ENCODE assay signal across 11 mouse cellular contexts in genomic region chr3:153692206-153692813, GRCm38 (mm10). TPM values are rescaled to one million over a fixed set of nuclear protein-coding genes. Genes with fewer than 3 reads are reported as not detected.
A peak's percentile ranks its signal among the peaks of the same experiment; 100 is the strongest.
DNase-seq lines count a peak whose midpoint lies in the region; ATAC-seq and TF ChIP-seq lines count a peak whose summit lies in the region.
"Had no signal": no experiment of that assay in that cellular context is flagged by ENCODE, and none has a peak within 500 bp of the region (broad histone marks: within the 10 kb centered on the region; RNA-seq: fewer than 3 reads in every experiment).

No protein-coding gene starts in this region.

- H3K4me2 ChIP-seq in liver, postnatal 0 days (ENCODE audit: low read depth, low read length) = no peak overlapping the region
- H3K4me2 ChIP-seq in intestine, embryonic 16.5 days (ENCODE audit: low read depth, low read length) = no peak overlapping the region
- H3K4me2 ChIP-seq in liver, embryonic 12.5 days = peak overlapping the region; percentile 52
- no peak overlapping the region for H3K4me2 ChIP-seq in lung, postnatal 0 days (replicated peaks; ENCODE audit: low read depth, low read length)

- no peaks in the 10 kb centered on the region for H3K27me3 ChIP-seq in liver, postnatal 0 days (ENCODE audit: insufficient read depth, low read length)
- no peaks in the 10 kb centered on the region for H3K27me3 ChIP-seq in intestine, embryonic 16.5 days (replicated peaks; ENCODE audit: control insufficient read depth, insufficient read depth, low read length)
- H3K27me3 ChIP-seq in liver, embryonic 12.5 days (replicated peaks) = no peaks in the 10 kb centered on the region
- no peaks in the 10 kb centered on the region for H3K27me3 ChIP-seq in lung, postnatal 0 days (replicated peaks; ENCODE audit: insufficient read depth, low read length)

- peak overlapping the region; percentile 43; the same call in 1 of the 2 replicates for H3K27ac ChIP-seq in gastrocnemius, adult 2 months
- H3K27ac ChIP-seq in liver, postnatal 0 days (ENCODE audit: low read depth) = no peak overlapping the region; the same call in 1 of the 2 replicates
- peak overlapping the region; percentile 77 for H3K27ac ChIP-seq in intestine, embryonic 16.5 days (ENCODE audit: low read length)
- H3K27ac ChIP-seq in liver, embryonic 12.5 days = peak overlapping the region; percentile 90
- H3K27ac ChIP-seq in lung, postnatal 0 days (ENCODE audit: low read length) = no peak overlapping the region

- no peak for DNase-seq in gastrocnemius, adult 2 months
- no peak for DNase-seq in gastrocnemius, postnatal 4 days (ENCODE audit: low spot score in 2 of 2)
- DNase-seq in liver = peak; percentile 24
- no peak for DNase-seq in liver, postnatal 0 days
- DNase-seq in ovary, postnatal 14 days (ENCODE audit: low spot score) = no peak
- DNase-seq in lung, postnatal 0 days (ENCODE audit: low spot score) = no peak
- DNase-seq: adrenal gland, postnatal 36 days; cerebellum, postnatal 10 days; left cerebral cortex, postnatal 4 days had no signal

- WGBS in liver, postnatal 0 days (ENCODE audit: insufficient replicate concordance) = 39% methylated on average over 11 of the region's 11 CpGs
- 59% methylated on average over 11 of the region's 11 CpGs for WGBS in intestine, embryonic 16.5 days
- WGBS in liver, embryonic 12.5 days (ENCODE audit: insufficient replicate concordance) = 45% methylated on average over 11 of the region's 11 CpGs
- 52% methylated on average over 11 of the region's 11 CpGs for WGBS in lung, postnatal 0 days

- intact Hi-C loops in gastrocnemius, adult 2 months (cut with DNase I) = no loop called here

- H3K4me3 ChIP-seq in gastrocnemius, adult 2 months = no peak overlapping the region
- H3K4me3 ChIP-seq in liver, postnatal 0 days (ENCODE audit: low read depth, low read length) = no peak overlapping the region
- no peak overlapping the region for H3K4me3 ChIP-seq in intestine, embryonic 16.5 days (ENCODE audit: low read length)
- no peak overlapping the region for H3K4me3 ChIP-seq in liver, embryonic 12.5 days
- no peak overlapping the region for H3K4me3 ChIP-seq in lung, postnatal 0 days (ENCODE audit: low read depth, low read length)

- TF ChIP-seq CTCF in gastrocnemius, adult 2 months (IDR thresholded peaks at IDR 0.05) = no peak
- no peak for TF ChIP-seq CTCF in liver, postnatal 0 days (IDR thresholded peaks at IDR 0.05; ENCODE audit: low read depth)
- no peak for TF ChIP-seq CTCF in lung, postnatal 0 days (IDR thresholded peaks at IDR 0.05)

- no peak overlapping the region for H3K9ac ChIP-seq in liver, postnatal 0 days (replicated peaks)
- no peak overlapping the region for H3K9ac ChIP-seq in intestine, embryonic 16.5 days (ENCODE audit: low read depth, low read length)
- H3K9ac ChIP-seq in liver, embryonic 12.5 days = peak overlapping the region; percentile 61
- H3K9ac ChIP-seq in lung, postnatal 0 days (replicated peaks; ENCODE audit: low read depth) = no peak overlapping the region

- H3K9me3 ChIP-seq in liver, postnatal 0 days (ENCODE audit: low read length) = no peaks in the 10 kb centered on the region
- no peaks in the 10 kb centered on the region for H3K9me3 ChIP-seq in intestine, embryonic 16.5 days (ENCODE audit: control insufficient read depth, low read length)
- no peaks in the 10 kb centered on the region for H3K9me3 ChIP-seq in liver, embryonic 12.5 days (replicated peaks)
- no peaks in the 10 kb centered on the region for H3K9me3 ChIP-seq in lung, postnatal 0 days (ENCODE audit: low read length)

- peaks cover 17% of the 10 kb centered on the region for H3K4me1 ChIP-seq in liver, postnatal 0 days (ENCODE audit: insufficient read depth)
- peaks cover 25% of the 10 kb centered on the region for H3K4me1 ChIP-seq in intestine, embryonic 16.5 days (ENCODE audit: control insufficient read depth, insufficient read depth, low read length)
- peaks cover 83% of the 10 kb centered on the region for H3K4me1 ChIP-seq in liver, embryonic 12.5 days
- H3K4me1 ChIP-seq in lung, postnatal 0 days (ENCODE audit: insufficient read depth, low read depth, low read length) = no peaks in the 10 kb centered on the region; the same call in 1 of the 2 replicates

- no peaks in the 10 kb centered on the region for H3K36me3 ChIP-seq in liver, postnatal 0 days (replicated peaks; ENCODE audit: insufficient read depth, low read length)
- H3K36me3 ChIP-seq in intestine, embryonic 16.5 days (ENCODE audit: control insufficient read depth, insufficient read depth, low read length) = no peaks in the 10 kb centered on the region
- H3K36me3 ChIP-seq in liver, embryonic 12.5 days = peaks cover 18% of the 10 kb centered on the region
- no peaks in the 10 kb centered on the region for H3K36me3 ChIP-seq in lung, postnatal 0 days (ENCODE audit: insufficient read depth, low read length)

- TF ChIP-seq EP300 in liver, postnatal 0 days (IDR thresholded peaks at IDR 0.05; ENCODE audit: low read depth) = no peak
- TF ChIP-seq EP300 in lung, postnatal 0 days (IDR thresholded peaks at IDR 0.05) = no peak

- ATAC-seq in liver, postnatal 0 days = no peak
- no peak for ATAC-seq in intestine, embryonic 16.5 days
- no peak for ATAC-seq in liver, embryonic 12.5 days
- no peak for ATAC-seq in lung, postnatal 0 days

RNA-seq across cellular contexts. Expression of gene St6galnac3, which starts 32.7 kb away (rescaled TPM):
- 1 to 10 TPM; 1.3 to 2.6 TPM for total RNA-seq in gastrocnemius, adult 2 months (2021)
- total RNA-seq in gastrocnemius, postnatal 4 days (2021) = 10 to 100 TPM; 10.5 to 10.6 TPM
- polyA plus RNA-seq in liver, postnatal 0 days (2015; fragmentation: Nextera tagmentation; extraction: Ambion mirVana) = 4.5 and 5.0 TPM in 2 replicates
- 26.9 and 31.0 TPM in 2 replicates for polyA plus RNA-seq in intestine, embryonic 16.5 days (2015; fragmentation: Nextera tagmentation; extraction: Ambion mirVana)
- polyA plus RNA-seq in liver, embryonic 12.5 days (2016; fragmentation: Nextera tagmentation; extraction: Ambion mirVana) = 12.9 and 13.6 TPM in 2 replicates
- polyA plus RNA-seq in lung, postnatal 0 days (2015; fragmentation: Nextera tagmentation; extraction: Ambion mirVana) = 12.9 and 22.7 TPM in 2 replicates

Comparison
In these comparisons a context has a peak if more than half of its experiments do, and no peak if none do; other contexts are left out.
1. H3K27ac ChIP-seq: peak in gastrocnemius, adult 2 months (single experiment), intestine, embryonic 16.5 days (single experiment) and liver, embryonic 12.5 days (single experiment); none in liver, postnatal 0 days (single experiment) and lung, postnatal 0 days (single experiment).